In genomic region chr7:109702721-109703120, GRCm38 (mm10) we compare ENCODE assay signal across 8 mouse cellular contexts. TPM values are rescaled to one million over a fixed set of nuclear protein-coding genes. Genes with fewer than 3 reads are reported as not detected.
DNase-seq lines count a peak whose midpoint lies in the region; ATAC-seq and TF ChIP-seq lines count a peak whose summit lies in the region.

No protein-coding gene starts in this region.

- no peak for TF ChIP-seq EP300 in liver, postnatal 0 days (IDR thresholded peaks at IDR 0.05; ENCODE audit: low read depth)

- H3K9ac ChIP-seq in liver, embryonic 11.5 days (ENCODE audit: low read depth, low read length), result peak overlapping the region; percentile 60; the same call in 1 of the 2 replicates
- no peak overlapping the region for H3K9ac ChIP-seq in liver, postnatal 0 days (replicated peaks)
- H3K9ac ChIP-seq in hindbrain, embryonic 14.5 days, result no peak overlapping the region
- H3K9ac ChIP-seq in midbrain, postnatal 0 days (replicated peaks; ENCODE audit: low read length, poor library complexity, severe bottlenecking), result 0 out of 2 replicates have a peak overlapping the region, but pooled peaks have one; percentile 64

- 54% methylated on average over 4 of the region's 4 CpGs for WGBS in liver, embryonic 11.5 days
- 63% methylated on average over 4 of the region's 4 CpGs for WGBS in liver, postnatal 0 days (ENCODE audit: insufficient replicate concordance)
- WGBS in hindbrain, embryonic 14.5 days, result 35% methylated on average over 4 of the region's 4 CpGs
- 46% methylated on average over 4 of the region's 4 CpGs for WGBS in midbrain, postnatal 0 days

- H3K9me3 ChIP-seq in liver, embryonic 11.5 days (ENCODE audit: control insufficient read depth, low read length), result no peaks in the 10 kb centered on the region
- H3K9me3 ChIP-seq in liver, postnatal 0 days (ENCODE audit: low read length), result no peaks in the 10 kb centered on the region
- H3K9me3 ChIP-seq in hindbrain, embryonic 14.5 days (ENCODE audit: control insufficient read depth, low read length), result no peaks in the 10 kb centered on the region
- H3K9me3 ChIP-seq in midbrain, postnatal 0 days (ENCODE audit: low read length), result no peaks in the 10 kb centered on the region

- peak overlapping the region; percentile 73 for H3K4me2 ChIP-seq in liver, embryonic 11.5 days
- no peak overlapping the region for H3K4me2 ChIP-seq in liver, postnatal 0 days (ENCODE audit: low read depth, low read length)
- H3K4me2 ChIP-seq in hindbrain, embryonic 14.5 days (replicated peaks), result peak overlapping the region; percentile 74
- H3K4me2 ChIP-seq in midbrain, postnatal 0 days (ENCODE audit: low read depth, low read length, poor library complexity, severe bottlenecking), result peak overlapping the region; percentile 74

- TF ChIP-seq CTCF in liver, postnatal 0 days (IDR thresholded peaks at IDR 0.05; ENCODE audit: low read depth), result no peak
- no peak for TF ChIP-seq CTCF in midbrain, postnatal 0 days (IDR thresholded peaks at IDR 0.05)

- peak; percentile 20 for DNase-seq in cerebellum, adult 11-12 months
- DNase-seq in cerebellum, postnatal 36 days, result no peak
- DNase-seq in liver, embryonic 11.5 days (ENCODE audit: low spot score), result no peak
- no peak for DNase-seq in liver, postnatal 0 days
- no peak for DNase-seq in hindbrain, embryonic 14.5 days (ENCODE audit: low spot score)
- no peak for DNase-seq in midbrain, postnatal 0 days (ENCODE audit: low spot score)
- no peak for DNase-seq in left cerebral cortex, adult 9 months (ENCODE audit: low spot score in 2 of 2)
- DNase-seq in adrenal gland, postnatal 14 days, result no peak

- H3K27me3 ChIP-seq in liver, embryonic 11.5 days (replicated peaks; ENCODE audit: control insufficient read depth, insufficient read depth, low read length), result no peaks in the 10 kb centered on the region
- H3K27me3 ChIP-seq in liver, postnatal 0 days (ENCODE audit: insufficient read depth, low read length), result no peaks in the 10 kb centered on the region
- H3K27me3 ChIP-seq in hindbrain, embryonic 14.5 days (ENCODE audit: control insufficient read depth, insufficient read depth, low read length), result no peaks in the 10 kb centered on the region
- H3K27me3 ChIP-seq in midbrain, postnatal 0 days (ENCODE audit: insufficient read depth, low read length), result no peaks in the 10 kb centered on the region

- ATAC-seq in liver, embryonic 11.5 days (replicated peaks; ENCODE audit: low FRiP score), result no peak
- ATAC-seq in liver, postnatal 0 days, result no peak
- peak; percentile 1; the same call in 1 of the 2 replicates for ATAC-seq in hindbrain, embryonic 14.5 days (ENCODE audit: low FRiP score)
- ATAC-seq in midbrain, postnatal 0 days (ENCODE audit: low FRiP score), result no peak

- no peak overlapping the region for H3K27ac ChIP-seq in liver, embryonic 11.5 days (ENCODE audit: low read depth, low read length)
- no peak overlapping the region for H3K27ac ChIP-seq in liver, postnatal 0 days (ENCODE audit: low read depth)
- H3K27ac ChIP-seq in hindbrain, embryonic 14.5 days, result no peak overlapping the region
- no peak overlapping the region for H3K27ac ChIP-seq in midbrain, postnatal 0 days (ENCODE audit: low read depth, low read length)

- no peaks in the 10 kb centered on the region; the same call in 1 of the 2 replicates for H3K36me3 ChIP-seq in liver, embryonic 11.5 days (ENCODE audit: control insufficient read depth, insufficient read depth, low read length)
- no peaks in the 10 kb centered on the region for H3K36me3 ChIP-seq in liver, postnatal 0 days (replicated peaks; ENCODE audit: insufficient read depth, low read length)
- H3K36me3 ChIP-seq in hindbrain, embryonic 14.5 days (replicated peaks; ENCODE audit: control insufficient read depth, insufficient read depth), result no peaks in the 10 kb centered on the region
- H3K36me3 ChIP-seq in midbrain, postnatal 0 days (ENCODE audit: insufficient read depth, low read length), result no peaks in the 10 kb centered on the region

- no peak overlapping the region for H3K4me3 ChIP-seq in liver, embryonic 11.5 days (ENCODE audit: low read depth, low read length)
- H3K4me3 ChIP-seq in liver, postnatal 0 days (ENCODE audit: low read depth, low read length), result no peak overlapping the region
- peak overlapping the region; percentile 59 for H3K4me3 ChIP-seq in hindbrain, embryonic 14.5 days (replicated peaks; ENCODE audit: low read length)
- H3K4me3 ChIP-seq in midbrain, postnatal 0 days (ENCODE audit: low read depth, low read length), result peak overlapping the region; percentile 71; the same call in 1 of the 2 replicates

- peaks cover 3% of the 10 kb centered on the region for H3K4me1 ChIP-seq in liver, embryonic 11.5 days (replicated peaks; ENCODE audit: control insufficient read depth, insufficient read depth, low read length)
- peaks cover 4% of the 10 kb centered on the region; the same call in 1 of the 2 replicates for H3K4me1 ChIP-seq in liver, postnatal 0 days (ENCODE audit: insufficient read depth)
- H3K4me1 ChIP-seq in hindbrain, embryonic 14.5 days (replicated peaks; ENCODE audit: control insufficient read depth, insufficient read depth, low read length), result no peaks in the 10 kb centered on the region; the same call in 1 of the 2 replicates
- H3K4me1 ChIP-seq in midbrain, postnatal 0 days (ENCODE audit: insufficient read depth, low read length), result no peaks in the 10 kb centered on the region

RNA-seq across cellular contexts. Expression of gene St5, which starts 0.7 kb away (rescaled TPM):
- 38.7 and 38.8 TPM in 2 replicates for polyA plus RNA-seq in liver, embryonic 11.5 days (2014; fragmentation: Nextera tagmentation; extraction: Ambion mirVana)
- polyA plus RNA-seq in liver, postnatal 0 days (2015; fragmentation: Nextera tagmentation; extraction: Ambion mirVana), result 33.4 and 33.9 TPM in 2 replicates
- polyA plus RNA-seq in hindbrain, embryonic 14.5 days (2014; fragmentation: Nextera tagmentation; extraction: Ambion mirVana), result 23.4 and 24.0 TPM in 2 replicates
- total RNA-seq in midbrain, postnatal 0 days (2014; rRNA removed), result 25.8 and 48.3 TPM in 2 replicates
- polyA plus RNA-seq in midbrain, postnatal 0 days (2015; fragmentation: Nextera tagmentation; extraction: Ambion mirVana), result 14.4 and 16.0 TPM in 2 replicates
- 44.0 and 49.4 TPM in 2 replicates for total RNA-seq in adrenal gland, postnatal 14 days (2021)

RNA-seq across cellular contexts. Expression of gene Akip1, which starts 0.8 kb away (rescaled TPM):
- polyA plus RNA-seq in liver, embryonic 11.5 days (2014; fragmentation: Nextera tagmentation; extraction: Ambion mirVana), result 52.7 and 54.9 TPM in 2 replicates
- polyA plus RNA-seq in liver, postnatal 0 days (2015; fragmentation: Nextera tagmentation; extraction: Ambion mirVana), result 23.7 and 24.5 TPM in 2 replicates
- polyA plus RNA-seq in hindbrain, embryonic 14.5 days (2014; fragmentation: Nextera tagmentation; extraction: Ambion mirVana), result 12.7 and 13.0 TPM in 2 replicates
- total RNA-seq in midbrain, postnatal 0 days (2014; rRNA removed), result 7.3 and 8.2 TPM in 2 replicates
- polyA plus RNA-seq in midbrain, postnatal 0 days (2015; fragmentation: Nextera tagmentation; extraction: Ambion mirVana), result 12.1 and 13.7 TPM in 2 replicates
- 32.2 and 33.6 TPM in 2 replicates for total RNA-seq in adrenal gland, postnatal 14 days (2021)

RNA-seq across cellular contexts. Expression of gene BC051019, which starts 20.9 kb away (rescaled TPM):
- polyA plus RNA-seq in liver, embryonic 11.5 days (2014; fragmentation: Nextera tagmentation; extraction: Ambion mirVana), result 0.10 and 0.47 TPM in 2 replicates
- polyA plus RNA-seq in liver, postnatal 0 days (2015; fragmentation: Nextera tagmentation; extraction: Ambion mirVana), result 0.08 TPM in 1 of 2 replicates, not detected in the other
- polyA plus RNA-seq in hindbrain, embryonic 14.5 days (2014; fragmentation: Nextera tagmentation; extraction: Ambion mirVana), result 0.70 TPM in 1 of 2 replicates, not detected in the other
- 1.5 TPM in 1 of 2 replicates, not detected in the other for total RNA-seq in midbrain, postnatal 0 days (2014; rRNA removed)
- polyA plus RNA-seq in midbrain, postnatal 0 days (2015; fragmentation: Nextera tagmentation; extraction: Ambion mirVana), result 0.45 and 0.58 TPM in 2 replicates
- total RNA-seq in adrenal gland, postnatal 14 days (2021), result not detected in 2 replicates

RNA-seq across cellular contexts. Expression of gene Ascl3, which starts 28.8 kb away (rescaled TPM):
- polyA plus RNA-seq in liver, embryonic 11.5 days (2014; fragmentation: Nextera tagmentation; extraction: Ambion mirVana), result not detected in 2 replicates
- not detected in 2 replicates for polyA plus RNA-seq in liver, postnatal 0 days (2015; fragmentation: Nextera tagmentation; extraction: Ambion mirVana)
- not detected in 2 replicates for polyA plus RNA-seq in hindbrain, embryonic 14.5 days (2014; fragmentation: Nextera tagmentation; extraction: Ambion mirVana)
- not detected in 2 replicates for total RNA-seq in midbrain, postnatal 0 days (2014; rRNA removed)
- polyA plus RNA-seq in midbrain, postnatal 0 days (2015; fragmentation: Nextera tagmentation; extraction: Ambion mirVana), result 0.23 TPM in 1 of 2 replicates, not detected in the other
- total RNA-seq in adrenal gland, postnatal 14 days (2021), result not detected in 2 replicates

RNA-seq across cellular contexts. Expression of gene Tmem9b, which starts 50.0 kb away (rescaled TPM):
- 51.0 and 57.2 TPM in 2 replicates for polyA plus RNA-seq in liver, embryonic 11.5 days (2014; fragmentation: Nextera tagmentation; extraction: Ambion mirVana)
- 40.5 and 40.8 TPM in 2 replicates for polyA plus RNA-seq in liver, postnatal 0 days (2015; fragmentation: Nextera tagmentation; extraction: Ambion mirVana)
- polyA plus RNA-seq in hindbrain, embryonic 14.5 days (2014; fragmentation: Nextera tagmentation; extraction: Ambion mirVana), result 149 TPM in 2 replicates
- 316 and 407 TPM in 2 replicates for total RNA-seq in midbrain, postnatal 0 days (2014; rRNA removed)
- polyA plus RNA-seq in midbrain, postnatal 0 days (2015; fragmentation: Nextera tagmentation; extraction: Ambion mirVana), result 167 and 169 TPM in 2 replicates
- 36.6 and 42.0 TPM in 2 replicates for total RNA-seq in adrenal gland, postnatal 14 days (2021)

Comparison
In these comparisons a context has a peak if more than half of its experiments do, and no peak if none do; other contexts are left out.
1. H3K9ac ChIP-seq: peak in liver, embryonic 11.5 days (single experiment) and midbrain, postnatal 0 days (single experiment); none in liver, postnatal 0 days (single experiment) and hindbrain, embryonic 14.5 days (single experiment).
2. H3K4me3 ChIP-seq: peak in hindbrain, embryonic 14.5 days (single experiment) and midbrain, postnatal 0 days (single experiment); none in liver, embryonic 11.5 days (single experiment) and liver, postnatal 0 days (single experiment).